Mouse (Mus musculus): ENCODE data around the gene Ercc4. TPM values are rescaled to one million over a fixed set of nuclear protein-coding genes. Genes with fewer than 3 reads are reported as not detected.

Gene Ercc4
- polyA plus RNA-seq, 1 experiment from 2014 or later, result 9.4 TPM

DNA sequence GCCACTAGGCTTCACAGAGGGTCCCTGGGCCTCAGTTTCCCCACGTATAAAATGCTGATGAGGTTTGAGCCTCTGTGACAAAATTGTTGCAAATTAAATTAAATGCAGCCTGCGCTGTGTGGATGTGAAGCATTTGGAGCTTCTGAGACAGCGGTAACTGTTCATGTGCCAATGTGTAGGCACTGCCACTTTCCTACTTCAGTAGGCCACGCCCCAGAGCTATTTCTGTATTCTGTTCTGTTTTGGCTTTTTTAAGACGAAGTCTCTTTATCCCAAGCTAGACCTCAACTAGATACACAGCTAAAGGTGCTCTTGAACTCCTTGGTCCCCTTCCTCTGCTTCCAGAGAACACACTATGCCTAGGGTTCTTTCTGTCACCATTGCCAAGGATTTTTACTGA, 85.4 kb downstream of the Ercc4 start:
- no peak overlapping the region for H3K4me3 ChIP-seq (ENCODE audit: low read depth, low read length)
- H3K9me3 ChIP-seq (replicated peaks; ENCODE audit: control insufficient read depth, low read length), result no peaks in the 10 kb centered on the region
- no peak overlapping the region for H3K27ac ChIP-seq (ENCODE audit: low read depth, low read length)
- peaks cover 26% of the 10 kb centered on the region for H3K4me1 ChIP-seq (ENCODE audit: control insufficient read depth, insufficient read depth, low read length)
- WGBS (ENCODE audit: insufficient replicate concordance), result 79% methylated on average over 5 of the region's 5 CpGs
- no peak overlapping the region for H3K4me2 ChIP-seq
- no peaks in the 10 kb centered on the region for H3K27me3 ChIP-seq (ENCODE audit: control insufficient read depth, insufficient read depth, low read length)
- H3K36me3 ChIP-seq (ENCODE audit: control insufficient read depth, insufficient read depth, low read length), result no peaks in the 10 kb centered on the region
- H3K9ac ChIP-seq (ENCODE audit: low read depth, low read length), result no peak overlapping the region
- ATAC-seq (replicated peaks; ENCODE audit: insufficient number of reproducible peaks, low FRiP score, low TSS enrichment), result no peak

GRCm38 (mm10) chr16:13196626-13197025, 87.1 kb downstream of the Ercc4 start:
- no peaks in the 10 kb centered on the region for H3K9me3 ChIP-seq (replicated peaks; ENCODE audit: control insufficient read depth, low read length)
- H3K27ac ChIP-seq (ENCODE audit: low read depth, low read length), result no peak overlapping the region
- ATAC-seq (replicated peaks; ENCODE audit: insufficient number of reproducible peaks, low FRiP score, low TSS enrichment), result no peak
- no peak overlapping the region for H3K4me3 ChIP-seq (ENCODE audit: low read depth, low read length)
- H3K4me2 ChIP-seq, result no peak overlapping the region
- no peaks in the 10 kb centered on the region for H3K36me3 ChIP-seq (ENCODE audit: control insufficient read depth, insufficient read depth, low read length)
- 69% methylated on average over 5 of the region's 5 CpGs for WGBS (ENCODE audit: insufficient replicate concordance)
- H3K27me3 ChIP-seq (ENCODE audit: control insufficient read depth, insufficient read depth, low read length), result no peaks in the 10 kb centered on the region
- no peak overlapping the region for H3K9ac ChIP-seq (ENCODE audit: low read depth, low read length)
- H3K4me1 ChIP-seq (ENCODE audit: control insufficient read depth, insufficient read depth, low read length), result peaks cover 12% of the 10 kb centered on the region

DNA sequence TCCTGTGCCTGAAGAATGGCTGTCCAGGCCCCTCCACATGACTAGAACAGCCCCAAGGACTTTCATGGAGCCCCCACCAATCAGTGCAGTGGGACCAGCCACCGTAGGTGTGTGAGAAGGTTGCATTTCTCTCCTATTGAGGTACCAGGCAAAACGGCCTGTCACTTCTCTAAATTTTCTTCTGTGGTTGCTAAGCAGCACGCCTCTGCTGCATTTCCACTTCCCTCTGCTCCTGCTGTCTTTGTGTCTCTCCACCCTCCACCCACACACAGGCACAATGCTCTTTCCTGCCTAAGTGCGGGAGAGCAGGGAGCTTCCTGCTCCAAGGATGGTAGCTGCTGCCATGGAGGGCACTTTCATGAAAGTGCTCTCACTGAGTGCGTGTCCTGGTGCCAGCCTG, 87.8 kb downstream of the Ercc4 start:
- no peak for ATAC-seq (replicated peaks; ENCODE audit: insufficient number of reproducible peaks, low FRiP score, low TSS enrichment)
- peaks cover 12% of the 10 kb centered on the region for H3K4me1 ChIP-seq (ENCODE audit: control insufficient read depth, insufficient read depth, low read length)
- H3K4me3 ChIP-seq (ENCODE audit: low read depth, low read length), result no peak overlapping the region
- no peak overlapping the region for H3K27ac ChIP-seq (ENCODE audit: low read depth, low read length)
- 48% methylated on average over 5 of the region's 5 CpGs for WGBS (ENCODE audit: insufficient replicate concordance)
- no peak overlapping the region for H3K4me2 ChIP-seq
- no peak overlapping the region for H3K9ac ChIP-seq (ENCODE audit: low read depth, low read length)
- H3K27me3 ChIP-seq (ENCODE audit: control insufficient read depth, insufficient read depth, low read length), result no peaks in the 10 kb centered on the region
- H3K36me3 ChIP-seq (ENCODE audit: control insufficient read depth, insufficient read depth, low read length), result no peaks in the 10 kb centered on the region
- H3K9me3 ChIP-seq (replicated peaks; ENCODE audit: control insufficient read depth, low read length), result no peaks in the 10 kb centered on the region

DNA sequence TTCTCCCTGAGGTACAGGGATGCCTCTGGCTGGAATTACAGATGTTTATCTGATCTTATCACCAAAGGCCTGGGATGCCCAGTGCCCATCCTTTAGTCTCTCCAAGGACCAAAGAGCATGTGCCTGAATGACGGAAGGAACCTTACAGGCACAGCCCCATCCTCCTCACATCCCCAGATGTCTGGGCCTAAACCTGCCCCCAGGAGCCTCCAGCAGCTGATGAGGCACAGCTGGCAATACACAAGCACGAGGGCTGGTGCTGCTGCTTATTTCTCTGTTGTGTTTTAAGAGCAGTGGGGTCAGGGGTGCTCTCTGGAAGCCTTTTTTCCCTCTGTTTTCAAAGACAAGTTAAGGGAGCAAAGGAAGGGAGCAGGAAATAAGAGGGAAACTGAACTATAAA, 89.7 kb downstream of the Ercc4 start:
- Histone ChIP-seq H3K36me3 (ENCODE audit: control insufficient read depth, insufficient read depth, low read length) (no peaks in the 10 kb centered on the region), H3K4me2 (no peak overlapping the region), H3K27me3 (ENCODE audit: control insufficient read depth, insufficient read depth, low read length) (no peaks in the 10 kb centered on the region), H3K27ac (ENCODE audit: low read depth, low read length) (no peak overlapping the region), H3K9me3 (replicated peaks; ENCODE audit: control insufficient read depth, low read length) (no peaks in the 10 kb centered on the region), H3K4me3 (ENCODE audit: low read depth, low read length) (no peak overlapping the region), H3K9ac (ENCODE audit: low read depth, low read length) (no peak overlapping the region), H3K4me1 (ENCODE audit: control insufficient read depth, insufficient read depth, low read length) (peaks cover 4% of the 10 kb centered on the region)
- 28% methylated on average over 2 of the region's 2 CpGs for WGBS (ENCODE audit: insufficient replicate concordance)
- ATAC-seq (replicated peaks; ENCODE audit: insufficient number of reproducible peaks, low FRiP score, low TSS enrichment), result no peak

Other genes starting within 250 kb of the Ercc4 start
- 17.9 and 20.2 TPM in 2 replicates for gene Mrtfb, start 146.8 kb downstream of the Ercc4 start, polyA plus RNA-seq (2014; fragmentation: Nextera tagmentation; extraction: Ambion mirVana)

Data from heart, embryonic 11.5 days (tissue).